Mouse (Mus musculus): ENCODE measurements around the gene Tmem184b. TPM values are rescaled to one million over a fixed set of nuclear protein-coding genes. Genes with fewer than 3 reads are reported as not detected.

The Tmem184b gene
- total RNA-seq, 2 experiments from 2014 or later = 4.8 to 9.4 TPM

DNA sequence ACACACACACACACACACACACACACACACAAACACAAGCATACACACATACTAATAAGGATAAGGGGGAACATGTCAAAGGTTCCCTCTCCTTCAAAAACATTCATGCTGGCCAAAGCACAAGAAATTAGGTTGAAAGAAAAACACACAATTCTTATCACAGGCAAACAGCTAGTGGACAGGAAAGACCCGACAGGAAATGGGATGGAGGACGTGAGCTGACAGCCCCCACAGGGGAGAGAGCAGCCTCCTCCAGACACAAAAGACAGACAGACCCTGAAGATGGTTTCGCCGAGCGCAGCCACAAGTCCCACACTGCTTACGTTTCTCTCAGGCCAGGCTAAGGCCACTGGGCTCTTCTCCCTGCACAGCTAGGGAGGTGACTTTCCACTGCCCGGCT is 28.6 kb upstream of the Tmem184b start:
- no peak for ATAC-seq (replicated peaks; ENCODE audit: low FRiP score, poor library complexity, severe bottlenecking)

- no peak for ATAC-seq (replicated peaks; ENCODE audit: low FRiP score, poor library complexity, severe bottlenecking)
Measured at GRCm38 (mm10) chr15:79430461-79431000, 27.2 kb upstream of the Tmem184b start.

DNA sequence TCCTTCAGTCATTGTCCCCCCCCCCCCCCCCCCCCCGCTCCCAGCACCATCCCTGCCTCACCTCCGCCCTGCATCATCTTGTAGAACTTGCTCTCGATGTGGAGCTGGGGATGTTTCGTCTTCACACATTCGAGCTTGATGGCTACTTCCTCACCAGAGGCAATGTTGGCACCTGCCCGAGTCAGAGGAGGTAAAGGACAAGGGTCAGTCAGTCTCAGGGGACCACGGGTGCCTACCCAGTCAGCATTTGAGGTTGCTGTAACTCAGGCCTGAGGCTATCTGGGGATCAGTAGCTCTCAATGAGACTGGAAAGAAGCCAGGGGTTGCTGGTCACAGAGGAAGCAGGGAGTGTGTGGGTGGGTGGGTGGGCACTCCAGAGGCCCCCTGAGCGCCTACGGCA is 26.6 kb upstream of the Tmem184b start:
- no peak for ATAC-seq (replicated peaks; ENCODE audit: low FRiP score, poor library complexity, severe bottlenecking)

- no peak for ATAC-seq (replicated peaks; ENCODE audit: low FRiP score, poor library complexity, severe bottlenecking)
Measured at GRCm38 (mm10) chr15:79429527-79429926, 26.2 kb upstream of the Tmem184b start.

DNA sequence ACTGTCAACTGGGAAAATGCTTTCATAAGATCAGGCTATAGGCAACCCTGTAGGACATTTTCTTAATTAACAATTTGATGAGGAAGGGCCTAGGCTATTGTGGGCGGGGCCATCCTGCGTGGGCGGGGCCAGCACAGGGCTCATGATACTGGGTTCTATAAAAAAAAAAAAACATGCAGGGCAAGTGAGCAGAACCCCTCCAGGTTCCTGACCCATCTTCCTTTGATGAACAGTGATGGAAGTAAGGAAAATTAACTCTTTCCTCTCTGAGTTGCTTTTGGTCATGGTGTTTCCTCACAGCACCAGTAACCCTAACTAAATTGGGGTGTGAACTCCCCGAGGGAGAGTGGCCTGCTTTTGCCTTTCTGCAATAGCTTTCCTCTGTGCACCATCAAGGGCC is 25.2 kb upstream of the Tmem184b start:
- no peak for ATAC-seq (replicated peaks; ENCODE audit: low FRiP score, poor library complexity, severe bottlenecking)

GRCm38 (mm10) chr15:79427516-79427915 is 24.1 kb upstream of the Tmem184b start:
- no peak for ATAC-seq (replicated peaks; ENCODE audit: low FRiP score, poor library complexity, severe bottlenecking)

DNA sequence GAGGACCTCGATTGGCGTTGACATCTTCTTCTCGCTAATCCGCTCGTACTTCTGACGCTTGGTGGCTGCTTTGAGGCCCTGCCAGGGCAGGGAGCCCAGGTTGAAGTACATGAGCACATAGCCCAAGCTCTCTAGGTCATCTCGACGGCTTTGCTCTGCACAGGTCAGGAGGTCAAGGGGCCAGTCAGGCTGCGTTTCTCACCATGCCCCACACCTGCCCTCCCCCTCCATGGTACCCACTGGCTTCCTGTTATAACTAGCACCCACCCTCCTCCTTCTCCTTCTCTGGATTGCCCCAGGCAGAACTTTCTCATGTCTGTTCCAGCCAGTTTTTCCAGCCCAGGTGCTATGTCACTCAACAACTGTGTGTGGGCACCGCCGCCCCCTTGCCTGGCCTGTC is 22.1 kb upstream of the Tmem184b start:
- ATAC-seq (replicated peaks; ENCODE audit: low FRiP score, poor library complexity, severe bottlenecking) = no peak

DNA sequence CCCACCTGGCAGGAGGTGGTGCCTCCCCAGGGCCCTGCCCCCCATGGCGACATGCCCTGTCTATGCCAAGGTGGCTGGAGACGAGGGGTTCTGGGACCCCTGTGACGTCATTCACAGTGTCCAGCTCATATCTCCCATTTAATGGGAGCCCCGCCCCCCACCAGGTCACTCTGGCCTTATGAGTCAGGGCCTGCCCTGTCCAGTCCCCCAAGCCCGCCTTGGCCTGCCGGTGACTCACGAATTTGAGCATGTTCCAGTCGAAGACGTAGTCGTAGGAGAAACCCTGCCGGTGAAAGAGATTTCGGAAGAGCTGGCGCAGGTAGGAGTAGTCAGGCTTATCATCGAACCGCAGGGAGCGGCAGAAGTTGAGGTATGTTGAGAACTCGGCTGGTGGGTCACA is 21.2 kb upstream of the Tmem184b start:
- no peak for ATAC-seq (replicated peaks; ENCODE audit: low FRiP score, poor library complexity, severe bottlenecking)

GRCm38 (mm10) chr15:79422715-79423243 is 19.4 kb upstream of the Tmem184b start:
- ATAC-seq (replicated peaks; ENCODE audit: low FRiP score, poor library complexity, severe bottlenecking) = no peak

- no peak for ATAC-seq (replicated peaks; ENCODE audit: low FRiP score, poor library complexity, severe bottlenecking)
Measured at GRCm38 (mm10) chr15:79418677-79419076, 15.3 kb upstream of the Tmem184b start.

- no peak for ATAC-seq (replicated peaks; ENCODE audit: low FRiP score, poor library complexity, severe bottlenecking)
Measured at GRCm38 (mm10) chr15:79418265-79418664, 14.9 kb upstream of the Tmem184b start.

GRCm38 (mm10) chr15:79417379-79417778 is 14.0 kb upstream of the Tmem184b start:
- ATAC-seq (replicated peaks; ENCODE audit: low FRiP score, poor library complexity, severe bottlenecking) = no peak

DNA sequence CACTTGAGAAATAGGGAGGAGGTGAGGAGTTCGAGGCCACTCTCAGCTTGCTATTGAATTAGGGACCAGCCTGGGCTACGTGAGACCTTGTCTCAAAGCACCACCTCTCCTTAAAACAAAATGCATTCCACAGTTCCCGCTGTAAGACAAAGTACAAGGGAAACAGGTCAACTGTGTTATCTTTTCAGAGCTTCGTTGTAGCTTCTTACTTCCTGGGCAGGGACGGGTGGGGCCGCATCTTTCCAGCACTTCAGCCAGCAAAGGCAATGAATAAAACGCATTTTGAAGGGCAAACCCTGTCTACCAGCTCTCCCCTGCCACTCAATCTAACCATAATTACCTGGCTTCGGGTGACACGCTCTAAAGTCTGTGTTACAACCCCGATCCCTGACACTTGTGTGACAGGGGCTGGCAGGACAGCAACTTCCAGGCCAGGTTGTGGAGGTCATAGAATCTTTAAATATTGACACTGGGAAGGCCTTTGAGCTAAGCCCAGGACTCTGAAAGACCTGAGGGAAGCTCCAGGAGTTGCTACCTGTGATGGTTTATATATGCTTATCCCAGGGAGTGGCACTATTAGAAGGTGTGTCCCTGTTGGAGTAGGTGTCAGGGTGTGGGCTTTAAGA is 13.2 kb upstream of the Tmem184b start:
- ATAC-seq (replicated peaks; ENCODE audit: low FRiP score, poor library complexity, severe bottlenecking) = no peak

DNA sequence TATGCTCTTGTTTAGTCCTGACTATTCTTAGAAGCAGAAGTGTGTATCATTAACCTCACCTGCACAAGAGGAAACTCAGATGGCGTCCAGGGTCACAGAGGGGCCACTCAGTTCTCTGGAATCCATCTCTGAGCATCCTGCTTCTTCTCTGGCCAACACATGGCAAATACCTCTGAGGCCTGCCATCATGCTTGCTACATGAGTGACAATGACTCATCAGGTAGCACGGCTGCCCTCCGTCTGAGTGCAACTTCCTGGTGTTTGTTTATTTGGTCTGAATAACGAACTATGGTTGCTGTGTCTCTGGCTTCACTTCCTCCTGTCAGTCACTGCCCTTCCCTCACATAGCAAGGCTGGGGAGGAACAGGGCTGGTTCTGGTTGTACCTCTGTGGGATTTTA is 11.1 kb upstream of the Tmem184b start:
- no peak for ATAC-seq (replicated peaks; ENCODE audit: low FRiP score, poor library complexity, severe bottlenecking)

GRCm38 (mm10) chr15:79413802-79414201 is 10.4 kb upstream of the Tmem184b start:
- no peak for ATAC-seq (replicated peaks; ENCODE audit: low FRiP score, poor library complexity, severe bottlenecking)

DNA sequence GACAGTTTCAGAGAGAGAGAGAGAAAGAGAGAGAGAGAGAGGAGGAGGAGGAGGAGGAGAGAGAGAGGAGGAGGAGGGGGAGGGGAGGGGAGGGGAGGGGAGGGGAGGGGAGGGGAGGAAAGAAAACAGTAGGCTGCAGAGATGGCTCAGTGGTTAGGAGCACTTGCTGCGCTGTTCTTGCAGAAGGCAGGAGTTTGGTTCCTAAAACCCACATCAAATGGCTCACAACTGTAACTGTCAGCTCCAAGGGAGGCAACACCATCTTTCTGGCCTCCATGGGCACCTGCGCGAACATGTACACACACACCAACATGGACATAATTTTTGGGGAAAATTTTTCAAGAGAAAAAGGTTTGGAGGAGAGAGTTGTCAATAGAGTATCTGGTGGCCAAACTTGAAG is 9.8 kb upstream of the Tmem184b start:
- no peak for ATAC-seq (replicated peaks; ENCODE audit: low FRiP score, poor library complexity, severe bottlenecking)

- ATAC-seq (replicated peaks; ENCODE audit: low FRiP score, poor library complexity, severe bottlenecking) = no peak
Measured at GRCm38 (mm10) chr15:79411363-79412065, 8.1 kb upstream of the Tmem184b start.

- no peak for ATAC-seq (replicated peaks; ENCODE audit: low FRiP score, poor library complexity, severe bottlenecking)
Measured at GRCm38 (mm10) chr15:79409077-79409573, 5.8 kb upstream of the Tmem184b start.

- no peak for ATAC-seq (replicated peaks; ENCODE audit: low FRiP score, poor library complexity, severe bottlenecking)
Measured at GRCm38 (mm10) chr15:79406564-79406963, 3.2 kb upstream of the Tmem184b start.

DNA sequence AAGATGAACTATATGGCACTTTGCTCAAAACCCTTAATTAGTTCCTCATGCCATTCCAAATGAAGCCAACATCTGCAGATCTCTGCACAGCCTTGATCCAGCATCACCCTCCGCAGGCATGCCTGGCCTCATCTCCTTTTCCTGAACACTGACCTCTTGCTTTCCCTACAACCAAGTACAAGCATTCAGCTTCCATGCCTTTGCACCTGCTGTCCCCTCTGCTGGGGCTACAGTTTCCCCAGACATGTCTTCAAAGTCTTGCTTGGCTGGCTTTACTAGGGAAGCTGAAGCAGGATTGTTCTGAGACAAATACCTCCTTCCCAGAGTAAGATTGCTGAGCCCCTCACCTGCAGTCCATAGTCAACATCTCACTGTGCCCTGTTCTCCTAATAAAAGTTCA is 908 bp upstream of the Tmem184b start:
- no peak for ATAC-seq (replicated peaks; ENCODE audit: low FRiP score, poor library complexity, severe bottlenecking)

DNA sequence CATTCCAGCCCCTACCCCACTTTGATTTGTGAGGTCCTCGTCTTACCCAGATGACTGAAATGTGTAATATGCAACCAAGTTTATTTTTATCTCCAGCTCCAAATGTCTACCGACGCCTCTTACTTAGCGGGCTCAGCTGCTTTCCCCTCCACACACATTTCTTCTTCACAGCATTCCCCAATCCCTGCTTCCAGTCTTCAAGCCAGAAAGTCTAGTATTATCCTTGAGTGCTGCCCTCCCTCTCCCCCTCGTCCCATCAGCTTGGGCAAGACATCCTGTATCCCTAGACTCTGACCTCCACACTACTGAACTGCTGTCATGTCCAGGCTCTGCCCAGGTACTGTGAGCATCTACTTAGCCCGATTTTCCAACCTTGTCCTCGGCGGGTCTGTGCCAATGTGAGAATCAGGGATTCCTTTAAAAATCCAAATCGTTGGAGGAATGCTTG is 418 bp upstream of the Tmem184b start:
- ATAC-seq (replicated peaks; ENCODE audit: low FRiP score, poor library complexity, severe bottlenecking) = no peak
